Mouse (Mus musculus) adrenal gland, adult 18-20 months (tissue): Measurements from ENCODE around the gene Galnt3. TPM values are rescaled to one million over a fixed set of nuclear protein-coding genes. Genes with fewer than 3 reads are reported as not detected.

Experiments
- total RNA-seq, 2 experiments: library from RNA; stranded (reverse); gene quantifications; 1 replicate in 1 of 2; 2 replicates in 1 of 2; pipeline ENCODE4 v1.2.3; 2021

The Galnt3 gene
- total RNA-seq, 2 experiments from 2014 or later = 0.93 to 1.1 TPM

Other genes with a start within 250 kb of the Galnt3 start
- gene Ttc21b, start 131.6 kb upstream of the Galnt3 start, total RNA-seq = 1 to 10 TPM; 3.4 to 8.3 TPM